Comparison of ENCODE assay signal across 8 mouse cellular contexts in the genomic region with DNA sequence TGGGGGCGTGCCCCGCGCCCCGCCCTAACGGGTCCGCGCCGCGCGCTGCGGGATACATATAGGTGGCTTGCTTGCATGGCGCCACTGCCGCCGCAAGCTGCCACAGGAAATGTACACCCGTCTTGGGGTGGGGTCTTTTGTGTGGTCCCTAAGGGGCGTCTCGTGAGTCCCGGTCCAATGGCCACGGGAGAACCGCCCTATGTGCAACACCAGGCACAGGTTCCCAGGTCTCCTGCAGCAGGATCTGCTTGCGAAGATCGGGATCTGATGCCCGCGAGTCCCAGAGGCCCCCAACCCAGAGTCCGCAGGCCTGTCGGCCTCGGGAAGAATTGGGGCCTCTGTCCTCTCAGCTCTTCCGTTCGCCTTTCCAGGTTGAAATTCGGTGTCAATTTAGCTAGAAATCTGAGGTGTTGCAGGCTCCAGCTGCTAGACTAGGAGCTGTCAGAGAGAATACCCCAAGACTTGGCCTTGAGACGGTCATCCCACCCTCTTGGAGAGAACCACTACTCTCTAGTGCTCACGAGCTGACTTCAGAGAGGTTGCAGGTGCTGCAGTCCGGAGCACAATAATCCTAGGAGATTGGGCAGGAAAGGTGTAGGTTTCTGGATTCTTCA. TPM values are rescaled to one million over a fixed set of nuclear protein-coding genes. Genes with fewer than 3 reads are reported as not detected.
DNase-seq lines count a peak whose midpoint lies in the region; ATAC-seq and TF ChIP-seq lines count a peak whose summit lies in the region.

No protein-coding gene starts in this region.

- H3K36me3 ChIP-seq in erythroblast, embryonic 14.5 days (ENCODE audit: control insufficient read depth) = 0 out of 2 replicates have a peak, but pooled peaks cover 2% of the 10 kb centered on the region
- H3K36me3 ChIP-seq in testis, adult 2 months (ENCODE audit: control insufficient read depth, insufficient read depth, low read length) = no peaks in the 10 kb centered on the region
- no peaks in the 10 kb centered on the region for H3K36me3 ChIP-seq in limb, embryonic 14.5 days (ENCODE audit: control insufficient read depth, insufficient read depth, low read length)
- H3K36me3 ChIP-seq in stomach, postnatal 0 days (ENCODE audit: control insufficient read depth, insufficient read depth, low read length) = no peaks in the 10 kb centered on the region

- no peaks in the 10 kb centered on the region for H3K27me3 ChIP-seq in erythroblast, embryonic 14.5 days (ENCODE audit: control insufficient read depth)
- no peaks in the 10 kb centered on the region for H3K27me3 ChIP-seq in testis, adult 2 months (ENCODE audit: control insufficient read depth, insufficient read depth, low read length)
- H3K27me3 ChIP-seq in limb, embryonic 14.5 days (ENCODE audit: control insufficient read depth, insufficient read depth, low read length) = no peaks in the 10 kb centered on the region
- H3K27me3 ChIP-seq in stomach, postnatal 0 days (ENCODE audit: control insufficient read depth, insufficient read depth, low read length) = no peaks in the 10 kb centered on the region

- TF ChIP-seq POLR2A in testis, adult 2 months (IDR thresholded peaks at IDR 0.05; ENCODE audit: control insufficient read depth, low read depth, low read length) = no peak
- no peak for TF ChIP-seq POLR2A in limb, embryonic 14.5 days (IDR thresholded peaks at IDR 0.05; ENCODE audit: borderline replicate concordance, extremely low read depth, insufficient read depth, insufficient read length)

- no peak for TF ChIP-seq EP300 in stomach, postnatal 0 days (optimal IDR thresholded peaks at IDR 0.05)

- H3K9me3 ChIP-seq in erythroblast, embryonic 14.5 days (ENCODE audit: control insufficient read depth, low read length) = no peaks in the 10 kb centered on the region
- H3K9me3 ChIP-seq in limb, embryonic 14.5 days (ENCODE audit: control insufficient read depth, low read length) = no peaks in the 10 kb centered on the region
- no peaks in the 10 kb centered on the region for H3K9me3 ChIP-seq in stomach, postnatal 0 days (ENCODE audit: control insufficient read depth, low read length)

- no peak for DNase-seq in testis, postnatal 14 days (ENCODE audit: low spot score)
- DNase-seq in limb, embryonic 14.5 days (ENCODE audit: low spot score) = no peak
- no peak for DNase-seq in stomach, postnatal 0 days (ENCODE audit: low spot score)
- DNase-seq in right cerebral cortex, adult 2 months (ENCODE audit: low spot score in 2 of 2) = no peak
- DNase-seq in right cerebral cortex, postnatal 10 days (ENCODE audit: low spot score in 2 of 2) = no peak

- WGBS in limb, embryonic 14.5 days = 2% methylated on average over 32 of the region's 33 CpGs
- 3% methylated on average over 28 of the region's 33 CpGs for WGBS in stomach, postnatal 0 days

- ATAC-seq in erythroblast, adult 5-6 weeks (replicated peaks; ENCODE audit: low FRiP score, poor library complexity, severe bottlenecking) = no peak
- ATAC-seq in limb, embryonic 14.5 days (ENCODE audit: low FRiP score, low read depth) = no peak
- ATAC-seq in stomach, postnatal 0 days (ENCODE audit: low FRiP score, low TSS enrichment) = no peak

- H3K27ac ChIP-seq in testis, adult 2 months (ENCODE audit: control insufficient read depth, insufficient read depth, low read depth, low read length) = peak overlapping the region; percentile 79
- peak overlapping the region; percentile 86 for H3K27ac ChIP-seq in limb, embryonic 14.5 days (replicated peaks; ENCODE audit: low read depth, low read length)
- H3K27ac ChIP-seq in stomach, postnatal 0 days (replicated peaks) = peak overlapping the region; percentile 90

- peak overlapping the region; percentile 84 for H3K4me2 ChIP-seq in limb, embryonic 14.5 days (replicated peaks; ENCODE audit: low read depth, low read length, severe bottlenecking)
- H3K4me2 ChIP-seq in stomach, postnatal 0 days (replicated peaks; ENCODE audit: low read depth) = peak overlapping the region; percentile 92

- peak overlapping the region; percentile 90 for H3K9ac ChIP-seq in limb, embryonic 14.5 days (ENCODE audit: low read depth, low read length, severe bottlenecking)
- peak overlapping the region; percentile 80 for H3K9ac ChIP-seq in stomach, postnatal 0 days (ENCODE audit: low read length)

- peaks cover 79% of the 10 kb centered on the region for H3K4me1 ChIP-seq in erythroblast, embryonic 14.5 days (ENCODE audit: control insufficient read depth)
- peaks cover 12% of the 10 kb centered on the region for H3K4me1 ChIP-seq in testis, adult 2 months (ENCODE audit: control insufficient read depth, insufficient read depth, low read length)
- peaks cover 10% of the 10 kb centered on the region; the same call in 1 of the 2 replicates for H3K4me1 ChIP-seq in limb, embryonic 14.5 days (ENCODE audit: control insufficient read depth, insufficient read depth, low read length)
- no peaks in the 10 kb centered on the region for H3K4me1 ChIP-seq in stomach, postnatal 0 days (replicated peaks; ENCODE audit: control insufficient read depth, insufficient read depth)

- no peak for TF ChIP-seq CTCF in testis, adult 2 months (IDR thresholded peaks at IDR 0.05; ENCODE audit: control insufficient read depth, insufficient read depth, insufficient replicate concordance, low read depth, low read length)
- no peak for TF ChIP-seq CTCF in stomach, postnatal 0 days (IDR thresholded peaks at IDR 0.05; ENCODE audit: low read depth)

- H3K4me3 ChIP-seq in erythroblast, embryonic 14.5 days (replicated peaks) = peak overlapping the region; percentile 73
- H3K4me3 ChIP-seq in testis, adult 2 months (ENCODE audit: control insufficient read depth, low read depth, low read length) = peak overlapping the region; percentile 96
- H3K4me3 ChIP-seq in limb, embryonic 14.5 days (replicated peaks; ENCODE audit: low read length) = peak overlapping the region; percentile 85
- H3K4me3 ChIP-seq in stomach, postnatal 0 days (ENCODE audit: low read depth, low read length) = peak overlapping the region; percentile 70

RNA-seq across cellular contexts. Expression of gene Rnf34, which starts 50.8 kb away (rescaled TPM):
- 0.64 and 0.77 TPM in 2 replicates for polyA plus RNA-seq in erythroblast, embryonic 14.5 days (2012)
- 5.9 and 8.5 TPM in 2 replicates for total RNA-seq in erythroblast, adult 5-6 weeks (2015; ENCODE audit: low replicate concordance)
- 4.8 and 6.3 TPM in 2 replicates for total RNA-seq in erythroblast, adult 5-6 weeks (2017; ENCODE audit: low replicate concordance)
- polyA plus RNA-seq in testis, adult 2 months (2012; rRNA removed) = 23.2 and 27.3 TPM in 2 replicates
- 21.4 and 23.5 TPM in 2 replicates for polyA plus RNA-seq in limb, embryonic 14.5 days (2012; rRNA removed)
- polyA plus RNA-seq in limb, embryonic 14.5 days (2014; fragmentation: Nextera tagmentation; extraction: Ambion mirVana) = 33.7 and 40.4 TPM in 2 replicates
- polyA plus RNA-seq in stomach, postnatal 0 days (2015; fragmentation: Nextera tagmentation; extraction: Ambion mirVana) = 16.9 and 19.1 TPM in 2 replicates

Comparison
In these comparisons a context has a peak if more than half of its experiments do, and no peak if none do; other contexts are left out.
1. RNA of gene Rnf34, which starts 50.8 kb away (polyA plus RNA-seq): 21.4 to 40.4 TPM in limb, embryonic 14.5 days, 23.2 to 27.3 TPM in testis, adult 2 months and 16.9 to 19.1 TPM in stomach, postnatal 0 days; 0.64 to 0.77 TPM in erythroblast, embryonic 14.5 days; every median in the first group is over 10 times any median in the second.
2. Peak in every context shown above with its lines, with median percentiles within 50 percentile points of each other: H3K4me3 ChIP-seq and H3K27ac ChIP-seq.